Mouse (Mus musculus) lung, postnatal 0 days (tissue): Measurements from ENCODE around the gene Cdc42. TPM values are rescaled to one million over a fixed set of nuclear protein-coding genes. Genes with fewer than 3 reads are reported as not detected.

Experiments used
- ATAC-seq: fragments of 200-750 bp; cut with Nextera tagmentation; 2 replicates; pipeline ENCODE4 v1.8.0; 2017; ENCODE audit warnings: moderate library complexity
- DNase-seq: peaks from one replicate; pipeline ENCODE4 v3.0.0-alpha.2; 2016; ENCODE audit warnings: low spot score
- H3K27ac ChIP-seq: fragments of 300-500 bp; sonication (generic); 2 replicates; pipeline ENCODE4 v1.5.1; 2014; ENCODE audit warnings: antibody characterized with exemption, mild to moderate bottlenecking, low read length, mixed read lengths
- H3K27me3 ChIP-seq: fragments of 300-500 bp; sonication (generic); replicated peaks from 2 replicates; pipeline ENCODE4 v1.6.1; 2014; ENCODE audit warnings: low read length, mixed read lengths; ENCODE audit not compliant: insufficient read depth
- H3K36me3 ChIP-seq: fragments of 300-500 bp; sonication (generic); 2 replicates; pipeline ENCODE4 v1.6.1; 2014; ENCODE audit warnings: low read length, mixed read lengths; ENCODE audit not compliant: insufficient read depth
- H3K4me1 ChIP-seq: fragments of 300-500 bp; sonication (generic); 2 replicates; pipeline ENCODE4 v1.6.1; 2014; ENCODE audit warnings: antibody characterized with exemption, low read depth, low read length, mixed read lengths; ENCODE audit not compliant: insufficient read depth
- H3K4me2 ChIP-seq: fragments of 300-500 bp; sonication (generic); replicated peaks from 2 replicates; pipeline ENCODE4 v1.6.1; 2014; ENCODE audit warnings: low read depth, mild to moderate bottlenecking, low read length, moderate library complexity, mixed read lengths
- H3K4me3 ChIP-seq: fragments of 300-500 bp; sonication (generic); 2 replicates; pipeline ENCODE4 v1.5.1; 2014; ENCODE audit warnings: low read depth, low read length
- H3K9ac ChIP-seq: fragments of 300-500 bp; sonication (generic); replicated peaks from 2 replicates; pipeline ENCODE4 v1.6.1; 2014; ENCODE audit warnings: low read depth, mild to moderate bottlenecking
- H3K9me3 ChIP-seq: fragments of 300-500 bp; sonication (generic); 2 replicates; pipeline ENCODE4 v1.6.1; 2016; ENCODE audit warnings: low read length, mixed read lengths
- CTCF ChIP-seq: IDR thresholded peaks from 2 replicates; pipeline ENCODE4 v1.5.1; 2016; ENCODE audit warnings: antibody characterized with exemption, mild to moderate bottlenecking
- EP300 ChIP-seq: IDR thresholded peaks from 2 replicates; pipeline ENCODE4 v1.6.1; 2016; ENCODE audit warnings: antibody characterized with exemption, mild to moderate bottlenecking, control low read depth
- WGBS: fragments of 180-500 bp; shearing (Covaris S2); extraction: QIAGEN DNeasy Blood & Tissue Kit; methylation state at CpG from one replicate; pipeline ENCODE4 v1.1.7; 2014; 5-methylcytosine and 5-hydroxymethylcytosine counted together
- polyA plus RNA-seq: library from polyadenylated mRNA; unstranded; fragments of >200 nt; fragmentation: Nextera tagmentation; extraction: Ambion mirVana; gene quantifications from 2 replicates; pipeline ENCODE4 v1.2.1, GENCODE M21; 2015

The Cdc42 gene
- polyA plus RNA-seq, 1 experiment from 2014 or later, result 545 TPM

DNA sequence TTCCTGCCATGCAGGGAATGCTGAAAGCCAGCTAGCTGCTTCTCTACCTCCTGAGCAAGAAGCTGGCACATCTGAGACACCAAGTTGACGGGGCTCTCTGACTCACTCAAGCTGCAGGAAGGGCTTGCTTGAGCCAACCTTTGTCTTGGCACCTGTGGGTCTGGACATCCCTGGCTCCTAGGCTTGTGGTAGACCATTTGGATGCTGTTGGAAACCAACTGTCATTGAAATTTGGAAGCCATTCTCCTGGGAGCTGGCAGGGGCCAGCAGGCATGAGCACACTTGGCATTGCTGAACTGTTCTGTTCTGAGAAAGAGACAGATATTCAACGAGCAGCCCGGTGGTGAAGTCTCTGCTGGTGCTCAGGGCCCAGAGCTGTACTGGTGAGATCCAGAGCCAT is 67.3 kb downstream of the Cdc42 start:
- Histone ChIP-seq H3K9ac (no peak overlapping the region), H3K4me2 (no peak overlapping the region), H3K27me3 (0 out of 2 replicates have a peak, but pooled peaks cover 2% of the 10 kb centered on the region), H3K4me1 (no peaks in the 10 kb centered on the region), H3K4me3 (no peak overlapping the region), H3K9me3 (no peaks in the 10 kb centered on the region), H3K27ac (no peak overlapping the region), H3K36me3 (no peaks in the 10 kb centered on the region)
- no peak for TF ChIP-seq CTCF
- no peak for TF ChIP-seq EP300
- 76% methylated on average over 3 of the region's 3 CpGs for WGBS
- ATAC-seq, result no peak
- DNase-seq, result no peak

DNA sequence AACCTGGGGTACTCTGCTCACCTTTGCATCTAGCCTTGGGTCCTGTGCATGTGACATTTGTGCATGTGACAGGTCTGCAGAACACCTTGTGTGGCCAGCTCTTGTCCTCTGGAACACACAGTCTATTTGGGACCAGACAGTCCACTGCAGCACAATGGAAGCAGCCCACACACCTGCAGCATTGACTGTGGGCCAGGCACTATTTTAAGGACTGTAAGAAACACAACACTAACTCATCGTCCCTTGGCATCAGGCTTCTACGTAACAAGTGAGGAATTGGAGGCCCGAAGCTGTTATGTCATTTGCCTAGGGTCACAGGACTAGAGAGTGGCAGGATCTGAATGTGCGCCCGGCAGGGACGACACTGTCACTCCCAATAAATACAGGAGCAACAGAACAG is 67.8 kb downstream of the Cdc42 start:
- Histone ChIP-seq H3K4me3 (no peak overlapping the region), H3K36me3 (no peaks in the 10 kb centered on the region), H3K4me1 (no peaks in the 10 kb centered on the region), H3K9ac (no peak overlapping the region), H3K4me2 (no peak overlapping the region), H3K9me3 (no peaks in the 10 kb centered on the region), H3K27ac (no peak overlapping the region), H3K27me3 (0 out of 2 replicates have a peak, but pooled peaks cover 2% of the 10 kb centered on the region)
- no peak for ATAC-seq
- 82% methylated on average over 6 of the region's 6 CpGs for WGBS
- no peak for TF ChIP-seq CTCF
- no peak for TF ChIP-seq EP300
- no peak for DNase-seq

DNA sequence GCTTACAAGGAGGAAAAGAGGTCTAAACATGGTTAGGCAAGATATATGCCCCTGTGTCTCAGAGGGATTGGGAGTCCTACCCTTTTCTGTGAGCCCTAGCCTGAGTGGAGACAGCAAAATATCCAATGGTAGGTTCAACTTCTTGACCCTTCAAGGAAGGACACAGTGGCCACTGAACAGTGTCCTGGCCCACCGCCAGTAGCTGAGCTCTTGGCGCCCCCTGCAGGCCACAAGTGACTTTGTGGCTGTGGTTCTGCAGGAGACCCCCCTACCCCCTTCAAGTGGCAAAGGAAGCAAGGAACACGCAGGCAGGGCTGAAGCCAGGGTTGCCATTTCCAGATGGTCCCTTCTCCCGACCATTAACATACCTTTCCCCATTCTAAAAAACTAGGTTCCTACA is 69.7 kb downstream of the Cdc42 start:
- DNase-seq, result peak; percentile 71
- H3K27ac ChIP-seq, result no peak overlapping the region
- no peak overlapping the region for H3K4me3 ChIP-seq
- H3K9me3 ChIP-seq, result no peaks in the 10 kb centered on the region
- peaks cover 18% of the 10 kb centered on the region; the same call in 1 of the 2 replicates for H3K27me3 ChIP-seq
- no peak for ATAC-seq
- WGBS, result 5% methylated on average over 4 of the region's 4 CpGs
- no peak overlapping the region for H3K9ac ChIP-seq
- TF ChIP-seq EP300 (no peak), CTCF (peak; percentile 95)
- no peaks in the 10 kb centered on the region for H3K36me3 ChIP-seq
- no peaks in the 10 kb centered on the region for H3K4me1 ChIP-seq
- H3K4me2 ChIP-seq, result no peak overlapping the region

DNA sequence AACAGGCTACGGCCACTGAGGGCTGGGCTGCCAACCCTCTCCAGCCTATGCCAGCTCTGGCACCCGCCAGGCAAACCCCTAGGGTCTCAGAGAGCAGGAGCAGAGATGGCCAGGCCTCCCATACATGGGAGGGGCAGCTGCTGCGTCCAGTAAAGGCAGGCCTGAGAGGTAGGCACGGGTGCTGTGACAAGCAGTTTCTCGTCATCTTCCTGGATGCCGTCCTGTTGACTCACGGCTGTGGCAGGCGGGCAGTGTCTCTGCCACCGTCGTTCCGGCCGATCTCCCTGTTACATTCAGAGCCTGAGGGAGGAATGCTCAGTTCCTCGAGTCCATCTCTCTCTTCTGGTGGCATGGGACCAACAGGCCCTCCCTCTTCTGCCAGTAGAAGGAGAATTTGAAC is 70.3 kb downstream of the Cdc42 start:
- 61% methylated on average over 13 of the region's 13 CpGs for WGBS
- Histone ChIP-seq H3K4me3 (no peak overlapping the region), H3K4me2 (no peak overlapping the region), H3K4me1 (no peaks in the 10 kb centered on the region), H3K27me3 (peaks cover 19% of the 10 kb centered on the region; the same call in 1 of the 2 replicates), H3K9ac (no peak overlapping the region), H3K9me3 (no peaks in the 10 kb centered on the region), H3K36me3 (no peaks in the 10 kb centered on the region), H3K27ac (no peak overlapping the region)
- ATAC-seq, result no peak
- DNase-seq, result no peak
- TF ChIP-seq EP300 (no peak), CTCF (no peak)

DNA sequence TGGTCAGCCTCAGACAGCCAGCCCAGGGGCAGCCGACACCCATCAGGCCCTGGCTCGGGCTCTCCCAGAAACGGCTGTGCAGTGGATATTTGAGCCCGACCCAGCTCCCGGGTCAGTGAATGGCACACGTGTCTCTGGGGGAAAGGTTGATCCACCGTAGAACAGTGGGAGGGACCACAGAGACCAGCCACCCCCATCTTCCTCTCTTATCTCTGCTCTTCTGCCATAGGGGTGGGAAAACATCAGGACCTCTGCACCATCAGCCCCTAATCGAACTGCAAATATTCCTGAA is 70.9 kb downstream of the Cdc42 start:
- Histone ChIP-seq H3K4me3 (no peak overlapping the region), H3K4me2 (no peak overlapping the region), H3K27me3 (peaks cover 23% of the 10 kb centered on the region; the same call in 1 of the 2 replicates), H3K4me1 (no peaks in the 10 kb centered on the region), H3K27ac (no peak overlapping the region), H3K9ac (no peak overlapping the region), H3K36me3 (no peaks in the 10 kb centered on the region), H3K9me3 (no peaks in the 10 kb centered on the region)
- 39% methylated on average over 8 of the region's 8 CpGs for WGBS
- no peak for DNase-seq
- no peak for TF ChIP-seq EP300
- no peak for TF ChIP-seq CTCF
- ATAC-seq, result no peak

DNA sequence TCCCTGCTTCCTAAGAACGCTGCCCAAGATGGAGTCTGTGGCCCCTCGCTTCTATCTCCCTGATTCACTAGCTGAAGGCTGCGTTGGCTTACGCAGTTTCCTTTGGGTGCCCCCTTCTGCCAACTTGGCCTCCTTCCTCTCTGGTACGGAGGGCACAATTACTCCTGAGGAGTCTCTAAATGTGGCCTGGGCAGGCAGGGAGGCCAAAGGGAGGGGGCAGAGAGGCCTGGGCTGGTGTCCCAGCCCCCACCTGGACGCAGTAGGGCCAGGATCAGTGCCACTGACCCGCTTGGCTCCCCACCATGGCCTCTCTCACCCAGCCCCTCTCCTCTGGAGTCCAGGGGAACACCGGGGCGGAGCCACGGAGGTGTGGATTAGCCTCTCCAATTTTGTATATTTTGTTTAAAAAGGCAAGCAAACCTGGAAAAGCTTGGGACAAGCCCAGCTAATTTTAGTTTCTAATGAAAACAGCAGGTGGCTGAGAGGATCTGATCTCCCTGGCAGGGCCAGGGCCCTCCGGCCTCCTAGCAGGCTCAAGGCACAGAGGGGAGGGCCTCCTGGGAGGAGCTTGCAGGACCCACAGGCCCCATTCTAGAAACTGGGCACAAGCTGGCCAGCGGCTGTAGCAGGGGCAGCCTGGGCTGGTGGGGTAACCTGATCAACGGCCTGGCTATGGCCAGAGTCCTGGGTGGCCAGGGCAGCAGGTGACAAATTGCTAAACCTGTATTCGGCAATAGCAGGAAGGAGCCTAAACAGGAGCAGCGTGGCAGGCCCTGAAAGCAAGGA is 71.5 kb downstream of the Cdc42 start:
- H3K27ac ChIP-seq, result no peak overlapping the region
- no peak overlapping the region for H3K4me3 ChIP-seq
- H3K4me2 ChIP-seq, result no peak overlapping the region
- no peak for ATAC-seq
- H3K9ac ChIP-seq, result no peak overlapping the region
- TF ChIP-seq CTCF (no peak), EP300 (no peak)
- no peak for DNase-seq
- 73% methylated on average over 15 of the region's 15 CpGs for WGBS
- H3K9me3 ChIP-seq, result no peaks in the 10 kb centered on the region
- H3K4me1 ChIP-seq, result no peaks in the 10 kb centered on the region
- H3K36me3 ChIP-seq, result no peaks in the 10 kb centered on the region
- peaks cover 27% of the 10 kb centered on the region; the same call in 1 of the 2 replicates for H3K27me3 ChIP-seq
